Mouse (Mus musculus): Measurements from ENCODE around the gene Ciart. TPM values are rescaled to one million over a fixed set of nuclear protein-coding genes. Genes with fewer than 3 reads are reported as not detected.
A peak's percentile ranks its signal among the peaks of the same experiment; 100 is the strongest.

The Ciart gene
- total and polyA plus RNA-seq, 3 experiments = 1.0 to 5.1 (median 1.0) TPM

DNA sequence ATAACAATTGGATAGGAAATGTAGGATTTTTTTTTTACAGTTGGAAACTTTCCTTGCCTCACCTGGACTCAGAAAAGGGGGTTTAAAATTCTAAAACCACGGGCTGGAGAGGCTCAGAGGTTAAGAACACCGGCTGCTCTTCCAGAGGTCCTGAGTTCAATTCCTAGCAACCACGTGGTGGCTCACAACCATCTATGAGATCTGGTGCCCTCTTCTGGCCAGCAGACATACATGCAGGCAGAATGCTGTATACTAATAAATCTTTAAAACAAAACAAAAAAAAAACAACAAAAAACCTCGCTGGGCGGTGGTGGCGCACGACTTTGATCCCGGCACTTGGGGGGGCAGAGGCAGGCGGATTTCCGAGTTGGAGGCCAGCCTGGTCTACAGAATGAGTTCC, 20.8 kb downstream of the Ciart start:
- in situ Hi-C loops (cut with MboI; ENCODE audit: low pct_ligation_motif_present, low pct_unique_long_range_greater_than_20kb, low sequenced_read_pairs) = no loop called here
- Histone ChIP-seq H3K36me3 (replicated peaks in 1 of 2; ENCODE audit: control insufficient read depth in 1 of 2, insufficient read depth in 1 of 2, low read length in 1 of 2) (peaks cover 22 to 45% of the 10 kb centered on the region in 2 experiments), H3K4me1 (ENCODE audit: control insufficient read depth in 1 of 2, insufficient read depth in 2 of 2) (no peaks in the 10 kb centered on the region), H3K4me2 (ENCODE audit: insufficient read depth, low read depth, poor library complexity, severe bottlenecking) (no peak overlapping the region), H3K27me3 (replicated peaks) (no peaks in the 10 kb centered on the region), H3K27ac (ENCODE audit: insufficient read depth, low read depth) (no peak overlapping the region), H3K9me3 (replicated peaks; ENCODE audit: low read length) (no peaks in the 10 kb centered on the region), H3K9ac (ENCODE audit: insufficient read depth, low read depth) (no peak overlapping the region), H3K4me3 (replicated peaks in 1 of 3; ENCODE audit: low read depth in 2 of 3, low read length in 2 of 3, poor library complexity in 1 of 3) (no peak overlapping the region), H3K79me2 (replicated peaks; ENCODE audit: control insufficient read depth, extremely low read depth, insufficient read depth, poor library complexity, severe bottlenecking) (no peaks in the 10 kb centered on the region; the same call in none of the 2 replicates)
- no peak for TF ChIP-seq E2F4 (IDR thresholded peaks at IDR 0.05; ENCODE audit: insufficient replicate concordance, low read depth, low read length)
- no peak for TF ChIP-seq CHD1 (IDR thresholded peaks at IDR 0.05; ENCODE audit: low read depth, low read length)
- no peak for TF ChIP-seq TCF12 (IDR thresholded peaks at IDR 0.05; ENCODE audit: low read depth, low read length)
- no peak for TF ChIP-seq POLR2A (IDR thresholded peaks at IDR 0.05; ENCODE audit: low read depth, low read length)
- no peak for TF ChIP-seq NELFE (IDR thresholded peaks at IDR 0.05; ENCODE audit: low read depth, low read length)
- TF ChIP-seq MAX (IDR thresholded peaks at IDR 0.05; ENCODE audit: low read length) = peak; percentile 35; the same call in 1 of the 2 replicates
- no peak for TF ChIP-seq TBP (conservative IDR thresholded peaks at IDR 0.05; ENCODE audit: low read depth, low read length)
- no peak for TF ChIP-seq PAX5 (IDR thresholded peaks at IDR 0.05; ENCODE audit: low read length)
- TF ChIP-seq BHLHE40 (IDR thresholded peaks at IDR 0.05; ENCODE audit: low read depth, low read length) = no peak
- TF ChIP-seq MEF2A (IDR thresholded peaks at IDR 0.05; ENCODE audit: borderline replicate concordance, low read depth, low read length) = no peak
- TF ChIP-seq JUN (IDR thresholded peaks at IDR 0.05; ENCODE audit: insufficient read depth, low read depth, low read length) = no peak
- peak; percentile 6; the same call in 1 of the 2 replicates for TF ChIP-seq USF1 (IDR thresholded peaks at IDR 0.05; ENCODE audit: low read depth, low read length)
- no peak for TF ChIP-seq ETS1 (conservative IDR thresholded peaks at IDR 0.05; ENCODE audit: low read depth, low read length)
- no peak for TF ChIP-seq SIN3A (IDR thresholded peaks at IDR 0.05; ENCODE audit: low read length)
- TF ChIP-seq MAZ (IDR thresholded peaks at IDR 0.05; ENCODE audit: low read depth, low read length) = no peak
- no peak for TF ChIP-seq RCOR1 (conservative IDR thresholded peaks at IDR 0.05; ENCODE audit: low read depth, low read length)
- TF ChIP-seq ZKSCAN1 (IDR thresholded peaks at IDR 0.05; ENCODE audit: borderline replicate concordance, low read depth, low read length) = no peak
- no peak for TF ChIP-seq CHD2 (IDR thresholded peaks at IDR 0.05; ENCODE audit: low read length)
- no peak for TF ChIP-seq HCFC1 (IDR thresholded peaks at IDR 0.05; ENCODE audit: low read depth, low read length)
- 0 out of 2 replicates have a peak, but pooled peaks have one; percentile 23 for TF ChIP-seq POLR2AphosphoS2 (IDR thresholded peaks at IDR 0.05; ENCODE audit: low read depth, low read length)
- no peak for TF ChIP-seq EP300 (IDR thresholded peaks at IDR 0.05; ENCODE audit: low read length)
- no peak for TF ChIP-seq NRF1 (IDR thresholded peaks at IDR 0.05; ENCODE audit: low read depth, low read length)
- no peak for TF ChIP-seq SMC3 (IDR thresholded peaks at IDR 0.05; ENCODE audit: low read depth, low read length)
- peak; percentile 83 for TF ChIP-seq MYC (IDR thresholded peaks at IDR 0.05; ENCODE audit: low read depth, low read length)
- no peak for TF ChIP-seq UBTF (IDR thresholded peaks at IDR 0.05; ENCODE audit: low read depth, low read length)
- no peak; the same call in 1 of the 2 replicates for TF ChIP-seq RAD21 (IDR thresholded peaks at IDR 0.05; ENCODE audit: low read depth, low read length)
- TF ChIP-seq IRF4 (IDR thresholded peaks at IDR 0.05; ENCODE audit: low read depth, low read length) = no peak
- no peak for TF ChIP-seq MXI1 (IDR thresholded peaks at IDR 0.05; ENCODE audit: low read depth, low read length)
- no peak for TF ChIP-seq USF2 (conservative IDR thresholded peaks at IDR 0.05; ENCODE audit: low read depth, low read length)
- TF ChIP-seq ZC3H11A (IDR thresholded peaks at IDR 0.05; ENCODE audit: low read depth, low read length) = no peak
- no peak for TF ChIP-seq JUND (conservative IDR thresholded peaks at IDR 0.05; ENCODE audit: low read depth, low read length)
- no peak for TF ChIP-seq MAFK (IDR thresholded peaks at IDR 0.05; ENCODE audit: insufficient replicate concordance, low read length)
- peak in 1 of 2 experiments; percentile 56; a peak in 2 of 4 replicates for TF ChIP-seq CTCF (conservative IDR thresholded peaks at IDR 0.05 in 1 of 2, IDR thresholded peaks at IDR 0.05 in 1 of 2; ENCODE audit: low read depth in 2 of 2, low read length in 2 of 2)
- TF ChIP-seq ELF1 (IDR thresholded peaks at IDR 0.05; ENCODE audit: low read depth, low read length) = no peak
- TF ChIP-seq ZMIZ1 (IDR thresholded peaks at IDR 0.05; ENCODE audit: low read depth, low read length) = no peak
- no peak for TF ChIP-seq ZNF384 (IDR thresholded peaks at IDR 0.05; ENCODE audit: low read depth, low read length)
- no peak for TF ChIP-seq KAT2A (IDR thresholded peaks at IDR 0.05; ENCODE audit: insufficient replicate concordance, low read length)
- no peak for TF ChIP-seq GABPA (IDR thresholded peaks at IDR 0.05; ENCODE audit: insufficient replicate concordance, low read depth, low read length)
- dilution Hi-C loops (cut with MboI; ENCODE audit: extremely low pct_ligation_motif_present, extremely low pct_unique_long_range_greater_than_20kb, low sequenced_read_pairs) = no loop called here
- DNase-seq (ENCODE audit: extremely low read depth) = peak; percentile 42
